Mouse (Mus musculus) spleen, adult 2 months (tissue): ENCODE data around the gene Eml2.

ENCODE experiments used
- CTCF ChIP-seq: fragments of 200-500 bp; IDR thresholded peaks from 2 replicates; pipeline ENCODE4 v1.5.1; 2011; ENCODE audit warnings: mild to moderate bottlenecking, inconsistent platforms; ENCODE audit not compliant: insufficient read depth, insufficient read length, insufficient replicate concordance; ENCODE audit errors: extremely low read depth
- POLR2A ChIP-seq: fragments of 200-500 bp; IDR thresholded peaks from 2 replicates; pipeline ENCODE4 v1.6.1; 2011; ENCODE audit warnings: low read depth, low read length, inconsistent platforms

- TF ChIP-seq CTCF (no peak), POLR2A (no peak)
Observed at GRCm38 (mm10) chr7:19245083-19245482, 68.9 kb downstream of the Eml2 start.
